Mouse (Mus musculus) C2C12 (cell line): Measurements from ENCODE around the gene Rbm6. TPM values are rescaled to one million over a fixed set of nuclear protein-coding genes. Genes with fewer than 3 reads are reported as not detected.

ENCODE experiments used
- H3K27me3 ChIP-seq: one replicate; pipeline ENCODE4 v1.6.1; 2011; ENCODE audit not compliant: control insufficient read depth, insufficient read depth, insufficient read length
- H3K36me3 ChIP-seq: one replicate; pipeline ENCODE4 v1.6.1; 2011; ENCODE audit not compliant: control insufficient read depth, insufficient read depth
- H3K4me3 ChIP-seq: one replicate; pipeline ENCODE4 v1.5.1; 2011; ENCODE audit warnings: mild to moderate bottlenecking, control low read depth; ENCODE audit not compliant: poor library complexity, insufficient read depth, severe bottlenecking
- H3K79me2 ChIP-seq: one replicate; pipeline ENCODE4 v1.6.1; 2011; ENCODE audit not compliant: control insufficient read depth, insufficient read depth
- H3K79me3 ChIP-seq: one replicate; pipeline ENCODE4 v1.6.1; 2011; ENCODE audit warnings: low read depth, control low read depth
- H3ac ChIP-seq: one replicate; pipeline ENCODE3; 2011; ENCODE audit warnings: low read depth; ENCODE audit not compliant: control insufficient read depth, insufficient read length
- CEBPB ChIP-seq: IDR thresholded peaks from one replicate; pipeline ENCODE4 v1.6.1; 2011; ENCODE audit warnings: low read depth, mild to moderate bottlenecking, control low read depth, moderate library complexity
- CTCF ChIP-seq: IDR thresholded peaks from one replicate; pipeline ENCODE4 v1.5.1; 2011; ENCODE audit not compliant: control insufficient read depth, insufficient read depth, insufficient read length
- FOSL1 ChIP-seq: IDR thresholded peaks from one replicate; pipeline ENCODE4 v1.8.0; 2011; ENCODE audit warnings: mild to moderate bottlenecking, low read length; ENCODE audit not compliant: poor library complexity, insufficient read depth, severe bottlenecking
- MAX ChIP-seq: IDR thresholded peaks from one replicate; pipeline ENCODE4 v1.6.1; 2011; ENCODE audit warnings: mild to moderate bottlenecking, control low read depth
- MYOD1 ChIP-seq: IDR thresholded peaks from one replicate; pipeline ENCODE4 v1.6.1; 2011; ENCODE audit warnings: low read depth; ENCODE audit not compliant: control insufficient read depth, insufficient read length
- MYOG ChIP-seq: IDR thresholded peaks from one replicate; pipeline ENCODE4 v1.6.1; 2011; ENCODE audit not compliant: control insufficient read depth, insufficient read length; ENCODE audit errors: extremely low read depth
- USF1 ChIP-seq: IDR thresholded peaks from one replicate; pipeline ENCODE4 v1.6.1; 2011; ENCODE audit warnings: low read depth, mild to moderate bottlenecking, control low read depth, moderate library complexity
- polyA plus RNA-seq: library from polyadenylated mRNA; unstranded; fragments of >200 nt; fragmentation: generic; extraction: Trizol; gene quantifications from one replicate; pipeline ENCODE4 v1.2.1, GENCODE M21; 2012; ENCODE audit warnings: missing spikeins

The Rbm6 gene
- polyA plus RNA-seq, 1 experiment = 12.9 TPM

- no peaks in the 10 kb centered on the region for H3K36me3 ChIP-seq
- H3K79me2 ChIP-seq = no peaks in the 10 kb centered on the region
- no peak for TF ChIP-seq MYOG
- no peak for TF ChIP-seq MAX
- TF ChIP-seq MYOD1 = no peak
- H3K27me3 ChIP-seq = peaks cover 3% of the 10 kb centered on the region
- no peak overlapping the region for H3ac ChIP-seq
- H3K79me3 ChIP-seq = no peaks in the 10 kb centered on the region
- no peak overlapping the region for H3K4me3 ChIP-seq
Measured at GRCm38 (mm10) chr9:107728919-107729670, 143.9 kb downstream of the Rbm6 start.

- H3K79me3 ChIP-seq = no peaks in the 10 kb centered on the region
- H3K27me3 ChIP-seq = peaks cover 5% of the 10 kb centered on the region
- H3ac ChIP-seq = no peak overlapping the region
- no peaks in the 10 kb centered on the region for H3K36me3 ChIP-seq
- no peak overlapping the region for H3K4me3 ChIP-seq
- no peaks in the 10 kb centered on the region for H3K79me2 ChIP-seq
- TF ChIP-seq CEBPB (no peak), MYOG (no peak), MAX (no peak), CTCF (no peak), FOSL1 (no peak), MYOD1 (no peak), USF1 (no peak)
Measured at GRCm38 (mm10) chr9:107727041-107727440, 146.0 kb downstream of the Rbm6 start.

GRCm38 (mm10) chr9:107724796-107725195 is 148.2 kb downstream of the Rbm6 start:
- TF ChIP-seq CTCF = no peak
- no peak for TF ChIP-seq FOSL1
- TF ChIP-seq CEBPB = no peak
- no peak for TF ChIP-seq MAX
- no peak for TF ChIP-seq MYOD1
- no peak for TF ChIP-seq MYOG
- no peak for TF ChIP-seq USF1
- Histone ChIP-seq H3K79me2 (no peaks in the 10 kb centered on the region), H3K27me3 (peaks cover 10% of the 10 kb centered on the region), H3ac (no peak overlapping the region), H3K36me3 (no peaks in the 10 kb centered on the region), H3K4me3 (no peak overlapping the region), H3K79me3 (no peaks in the 10 kb centered on the region)

GRCm38 (mm10) chr9:107723794-107724531 is 149.1 kb downstream of the Rbm6 start:
- H3ac ChIP-seq = no peak overlapping the region
- peaks cover 16% of the 10 kb centered on the region for H3K27me3 ChIP-seq
- no peak overlapping the region for H3K4me3 ChIP-seq
- H3K79me3 ChIP-seq = no peaks in the 10 kb centered on the region
- TF ChIP-seq MYOG (no peak), MYOD1 (no peak), CEBPB (no peak), FOSL1 (no peak)
- H3K79me2 ChIP-seq = no peaks in the 10 kb centered on the region
- H3K36me3 ChIP-seq = no peaks in the 10 kb centered on the region

Other genes starting within 250 kb of the Rbm6 start
- 449 TPM for gene Gnai2, start 237.9 kb downstream of the Rbm6 start, polyA plus RNA-seq
- 0.01 TPM for gene Slc38a3, start 203.7 kb downstream of the Rbm6 start, polyA plus RNA-seq
- 0.01 TPM for gene Gnat1, start 193.5 kb downstream of the Rbm6 start, polyA plus RNA-seq
- 0.36 TPM for gene Sema3f, start 162.8 kb downstream of the Rbm6 start, polyA plus RNA-seq
- 29.8 TPM for gene Rbm5, start 102.2 kb downstream of the Rbm6 start, polyA plus RNA-seq
- 7.7 TPM for gene Mon1a, start 14.9 kb upstream of the Rbm6 start, polyA plus RNA-seq
- 0.02 TPM for gene Mst1r, start 33.6 kb upstream of the Rbm6 start, polyA plus RNA-seq
- gene Actl11, start 55.2 kb upstream of the Rbm6 start, polyA plus RNA-seq = not detected
- gene Camkv, start 62.4 kb upstream of the Rbm6 start, polyA plus RNA-seq = 0.07 TPM
- gene Traip, start 76.9 kb upstream of the Rbm6 start, polyA plus RNA-seq = 18.5 TPM
- gene Uba7, start 102.3 kb upstream of the Rbm6 start, polyA plus RNA-seq = 0.51 TPM
- gene Gm20661, start 109.8 kb upstream of the Rbm6 start, polyA plus RNA-seq = not detected
- gene Inka1, start 112.6 kb upstream of the Rbm6 start, polyA plus RNA-seq = 1.8 TPM
- not detected for gene Cdhr4, start 119.3 kb upstream of the Rbm6 start, polyA plus RNA-seq
- gene Gm20662, start 123.1 kb upstream of the Rbm6 start, polyA plus RNA-seq = 0.20 TPM
- 30.8 TPM for gene Ip6k1, start 129.3 kb upstream of the Rbm6 start, polyA plus RNA-seq
- gene Gmppb, start 176.0 kb upstream of the Rbm6 start, polyA plus RNA-seq = 23.5 TPM
- gene Amigo3, start 179.9 kb upstream of the Rbm6 start, polyA plus RNA-seq = 1.9 TPM
- gene Mst1, start 207.2 kb upstream of the Rbm6 start, polyA plus RNA-seq = 0.09 TPM
- 15.4 TPM for gene Rnf123, start 210.1 kb upstream of the Rbm6 start, polyA plus RNA-seq
- gene Apeh, start 221.4 kb upstream of the Rbm6 start, polyA plus RNA-seq = 49.1 TPM